Mouse (Mus musculus) testis, postnatal 14 days (tissue): ENCODE measurements around the gene Prtg.

Experiments
- DNase-seq: peaks from one replicate; pipeline ENCODE4 v3.0.0; 2021; ENCODE audit warnings: low spot score

Gene Prtg

DNA sequence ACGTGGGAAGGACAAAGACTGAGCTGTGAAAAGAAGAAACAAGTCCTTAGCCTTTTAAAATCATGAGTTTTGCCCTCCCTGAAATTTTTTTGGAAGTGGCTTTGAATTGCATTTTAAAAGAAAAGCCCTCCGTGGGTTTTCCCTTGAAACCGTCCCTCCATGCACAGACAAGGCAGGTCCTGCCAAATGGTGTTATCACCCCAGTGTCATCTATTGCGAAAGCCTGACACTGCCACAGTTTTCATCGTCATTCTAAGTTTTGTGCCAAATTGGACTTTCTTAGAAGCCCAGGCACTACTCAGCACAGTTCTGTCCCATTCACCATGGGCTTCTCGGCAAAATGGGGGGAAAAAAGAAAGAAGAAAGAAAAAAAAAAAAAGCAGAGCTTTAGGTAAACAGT, 106.9 kb downstream of the Prtg start:
- DNase-seq: no peak

- no peak for DNase-seq
Measured at GRCm38 (mm10) chr9:72915728-72916127, 109.1 kb downstream of the Prtg start.

GRCm38 (mm10) chr9:72923068-72923467, 116.4 kb downstream of the Prtg start:
- DNase-seq: no peak

GRCm38 (mm10) chr9:72925021-72925934, 118.6 kb downstream of the Prtg start, which contains the start of gene Pygo1:
Gene Pygo1, plus strand, starts transcription at chr9:72925645.
- peak; percentile 66 for DNase-seq

- DNase-seq: no peak
Measured at GRCm38 (mm10) chr9:72925935-72926258, 119.2 kb downstream of the Prtg start.

GRCm38 (mm10) chr9:72931166-72931790, 124.6 kb downstream of the Prtg start:
- DNase-seq: no peak

DNA sequence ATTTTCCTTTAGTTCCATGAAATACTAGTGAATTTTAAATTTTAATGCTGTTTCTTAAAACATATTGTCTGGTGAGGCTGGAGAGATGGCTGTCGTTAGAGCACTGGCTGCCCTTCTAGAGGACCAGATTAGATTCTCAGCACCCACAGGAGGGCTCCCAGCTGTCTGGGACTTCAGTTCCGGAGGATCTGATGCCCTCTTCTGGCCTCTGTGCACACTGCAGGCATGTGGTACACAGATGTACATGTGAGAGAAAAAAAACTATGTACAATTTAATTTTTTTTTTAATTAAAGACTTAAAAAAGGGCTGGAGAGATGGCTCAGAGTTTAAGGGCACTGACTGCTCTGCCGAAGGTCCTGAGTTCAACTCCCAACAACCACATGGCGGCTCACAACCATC, 128.6 kb downstream of the Prtg start:
- no peak for DNase-seq

GRCm38 (mm10) chr9:72936301-72936700, 129.6 kb downstream of the Prtg start:
- no peak for DNase-seq

DNA sequence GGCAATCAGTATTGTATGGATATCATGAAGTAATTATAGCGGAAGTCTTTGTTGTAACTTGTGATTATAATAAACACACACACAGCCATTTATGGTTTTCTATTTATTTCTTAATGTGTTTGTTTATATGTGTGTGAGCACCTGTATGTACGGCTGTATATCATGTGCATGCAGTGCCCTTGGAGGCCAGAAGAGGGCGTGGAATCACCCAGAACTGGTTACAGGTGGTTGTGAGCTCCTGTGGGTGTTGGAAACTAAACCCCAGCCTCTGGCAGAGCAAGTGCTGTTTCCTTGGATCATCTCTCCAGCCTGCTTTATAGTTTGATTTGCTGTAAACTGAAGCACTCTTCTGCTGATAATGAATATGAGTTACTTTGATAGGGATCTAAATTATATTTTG, 136.8 kb downstream of the Prtg start:
- no peak for DNase-seq

DNA sequence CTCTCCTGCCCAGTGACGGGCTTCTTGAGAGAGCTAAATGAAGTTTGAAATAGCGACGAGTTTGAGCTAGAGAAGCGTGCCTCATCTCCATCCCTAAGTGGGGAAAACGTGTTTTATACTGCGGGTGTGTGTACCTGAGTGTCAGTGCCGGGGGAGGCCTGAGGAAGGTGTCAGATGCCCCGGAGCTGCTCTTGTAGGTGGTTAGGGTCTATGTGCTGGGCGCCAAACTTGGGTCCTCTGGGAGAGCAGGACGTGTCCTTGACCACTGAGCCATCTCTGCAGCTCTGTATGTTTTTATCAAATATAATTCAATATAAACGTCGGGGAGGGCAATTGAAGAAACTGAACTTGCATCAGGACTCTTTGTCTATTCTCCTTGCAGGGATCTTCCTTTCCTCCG, 137.6 kb downstream of the Prtg start:
- no peak for DNase-seq

DNA sequence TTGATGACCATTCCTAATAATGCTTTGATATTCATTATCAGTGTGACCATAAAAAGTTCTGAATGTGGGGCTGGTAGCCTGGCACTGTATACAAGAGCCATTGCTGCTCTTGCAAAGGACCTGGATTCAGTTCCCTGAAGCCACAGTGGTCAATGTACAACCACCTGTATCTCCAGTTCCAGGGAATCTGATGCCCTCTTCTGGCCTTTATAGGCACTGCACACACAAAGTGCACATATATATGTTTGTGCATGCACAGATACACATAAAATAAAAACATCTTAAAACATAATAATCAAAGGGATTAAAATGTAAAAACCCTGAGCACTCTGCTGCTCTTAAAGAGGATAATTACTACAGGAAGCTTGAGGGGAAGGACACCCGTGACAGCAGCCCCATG, 140.3 kb downstream of the Prtg start:
- no peak for DNase-seq

GRCm38 (mm10) chr9:72949572-72949971, 142.9 kb downstream of the Prtg start:
- no peak for DNase-seq

- DNase-seq: no peak
Measured at GRCm38 (mm10) chr9:72954746-72955145, 148.1 kb downstream of the Prtg start.

DNA sequence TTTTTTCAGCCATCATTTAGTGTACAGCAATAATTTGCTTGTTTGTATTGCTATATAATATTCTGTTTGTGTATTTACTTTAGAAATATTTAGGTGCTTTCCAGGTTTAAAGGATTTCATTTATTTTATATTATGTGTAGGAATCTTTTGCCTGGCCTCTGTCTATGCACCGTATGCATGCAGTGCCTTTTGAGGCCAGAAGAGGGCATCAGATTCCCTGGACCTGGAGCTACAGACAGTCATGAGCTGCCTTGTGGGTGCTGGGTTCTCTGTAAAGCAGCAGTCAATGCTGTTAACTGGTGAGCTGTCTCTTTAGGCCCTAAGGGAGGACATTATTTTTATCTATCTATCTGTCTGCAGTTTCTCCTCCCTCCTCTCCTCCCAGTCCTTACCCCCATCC, 148.9 kb downstream of the Prtg start:
- DNase-seq: no peak

DNA sequence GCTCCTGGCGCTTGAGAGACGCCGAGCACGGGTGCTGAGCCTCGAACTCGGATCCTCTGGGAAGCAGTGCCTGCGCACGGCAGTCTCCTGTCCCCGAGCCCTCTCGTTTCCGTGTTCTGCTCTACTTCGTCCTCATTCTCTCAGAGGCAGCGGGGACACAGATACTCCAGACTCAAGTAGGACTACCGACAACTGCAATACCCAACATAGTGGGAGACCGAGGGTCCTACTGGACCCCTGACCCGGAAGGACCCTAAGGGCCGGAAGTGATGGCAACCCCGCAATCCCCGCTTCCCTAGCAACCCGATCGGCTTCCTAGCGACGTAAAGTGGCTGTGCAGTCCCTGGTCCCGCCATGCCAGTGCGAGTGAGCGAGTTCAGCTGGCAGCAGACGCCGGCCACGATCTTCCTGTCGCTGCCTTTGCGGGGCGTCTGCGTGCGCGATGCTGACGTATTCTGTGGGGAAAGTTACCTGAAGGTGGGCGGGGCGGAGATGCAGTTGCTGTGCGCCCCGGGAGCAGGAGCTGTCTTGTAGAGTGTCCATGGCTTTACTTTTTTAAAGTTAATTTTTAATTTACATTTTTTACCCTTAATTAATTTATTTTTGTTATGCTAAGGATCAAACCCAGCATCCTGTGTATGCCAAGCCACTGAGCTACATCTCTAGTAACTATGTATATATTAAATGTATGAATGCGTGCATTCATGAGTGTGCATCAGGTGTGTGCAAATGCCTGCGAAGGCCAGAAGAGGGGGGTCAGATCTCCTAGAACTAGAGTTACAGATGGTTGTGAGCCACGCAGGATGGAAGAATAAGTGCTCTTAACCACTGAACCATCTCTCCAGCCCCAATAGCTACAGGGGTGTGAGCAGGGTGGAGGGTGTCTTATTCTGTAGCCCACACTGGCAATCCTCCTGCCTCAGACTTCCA, 152.1 kb downstream of the Prtg start, which contains the start of the genes Dyx1c1 and Gm44503:
TSS of gene Dyx1c1 (plus strand) at position 265 of the 930 bp plus-strand sequence.
TSS of gene Gm44503 (plus strand) at position 332 of the 930 bp plus-strand sequence.
- DNase-seq: peak; percentile 82

DNA sequence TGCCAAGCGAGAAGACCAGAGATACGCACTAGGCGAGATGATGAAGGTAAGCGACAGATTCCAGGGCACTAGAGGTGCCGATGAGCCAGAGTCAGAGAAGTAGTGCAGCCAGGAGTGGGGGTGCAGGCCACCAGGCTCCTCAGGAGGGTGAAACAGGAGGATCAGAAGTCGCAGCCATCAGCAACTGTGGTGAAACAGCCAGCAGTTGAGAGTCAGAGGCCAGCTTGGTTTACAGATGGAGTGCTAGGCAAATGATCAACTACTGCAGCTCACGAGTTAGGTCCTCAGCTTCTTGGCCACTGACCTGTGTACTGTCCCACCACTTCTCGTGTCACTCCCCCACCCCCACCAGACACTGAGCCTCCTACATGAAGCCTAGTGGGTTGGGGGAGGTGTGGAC, 154.7 kb downstream of the Prtg start:
- DNase-seq: no peak

GRCm38 (mm10) chr9:72961959-72962358, 155.3 kb downstream of the Prtg start:
- DNase-seq: no peak
